Mouse (Mus musculus) myocyte (in vitro differentiated cells): ENCODE measurements at regions not wholly inside any gene's neighbourhood (a gene's known extent, or its start where the extent isn't known, plus 50 kb on each side); places are given as distances from the start of the nearest gene placed in this dataset.

ENCODE experiments used
- CEBPB ChIP-seq: IDR thresholded peaks from 2 replicates; pipeline ENCODE4 v1.6.1; 2011; ENCODE audit warnings: mild to moderate bottlenecking, moderate library complexity; ENCODE audit not compliant: poor library complexity, insufficient read depth, severe bottlenecking
- E2F4 ChIP-seq: IDR thresholded peaks from one replicate; pipeline ENCODE4 v1.6.1; 2011; ENCODE audit warnings: mild to moderate bottlenecking, control low read depth, moderate library complexity; ENCODE audit not compliant: insufficient read depth
- MAX ChIP-seq: IDR thresholded peaks from one replicate; pipeline ENCODE4 v1.6.1; 2011; ENCODE audit warnings: low read depth, mild to moderate bottlenecking, control low read depth
- POLR2A ChIP-seq: IDR thresholded peaks from one replicate; pipeline ENCODE4 v1.6.1; 2011; ENCODE audit warnings: low read depth, mild to moderate bottlenecking, control low read depth, moderate library complexity; ENCODE audit not compliant: insufficient read length
- POLR2AphosphoS2 ChIP-seq: IDR thresholded peaks from one replicate; pipeline ENCODE4 v1.6.1; 2011; ENCODE audit warnings: low read depth, control low read depth; ENCODE audit not compliant: insufficient read length
- TCF12 ChIP-seq: IDR thresholded peaks from one replicate; pipeline ENCODE4 v1.6.1; 2011; ENCODE audit warnings: mild to moderate bottlenecking, control low read depth; ENCODE audit not compliant: poor library complexity, insufficient read depth, severe bottlenecking
- USF1 ChIP-seq: IDR thresholded peaks from one replicate; pipeline ENCODE4 v1.6.1; 2011; ENCODE audit warnings: low read depth, mild to moderate bottlenecking, control low read depth, moderate library complexity

- no peak for TF ChIP-seq POLR2A
- no peak for TF ChIP-seq POLR2AphosphoS2
- TF ChIP-seq CEBPB, result no peak
- TF ChIP-seq TCF12, result no peak
- TF ChIP-seq E2F4, result no peak
- TF ChIP-seq MAX, result no peak
- TF ChIP-seq USF1, result no peak
These were observed 213.9 kb downstream of the Fam173b start for GRCm38 (mm10) chr15:31815551-31815950.
